Mouse (Mus musculus) lung, embryonic 15.5 days (tissue): ENCODE results near the gene Pitpnm1. TPM values are rescaled to one million over a fixed set of nuclear protein-coding genes. Genes with fewer than 3 reads are reported as not detected.
"Not testable (repeated sequence)": the region's sequence is repeated elsewhere in the genome, so short reads cannot be mapped to it uniquely, and the experiment has no call there.

Experiments used
- ATAC-seq: fragments of 200-750 bp; cut with Nextera tagmentation; 2 replicates; pipeline ENCODE4 v1.8.0; 2017; ENCODE audit warnings: moderate number of reproducible peaks, borderline replicate concordance; ENCODE audit not compliant: low FRiP score, low TSS enrichment; ENCODE audit errors: extremely low read depth
- H3K27ac ChIP-seq: fragments of 300-500 bp; sonication (generic); 2 replicates; pipeline ENCODE4 v1.5.1; 2015; ENCODE audit warnings: moderate library complexity, mild to moderate bottlenecking, inconsistent platforms
- H3K27me3 ChIP-seq: fragments of 300-500 bp; sonication (generic); 2 replicates; pipeline ENCODE4 v1.6.1; 2015; ENCODE audit warnings: inconsistent platforms
- H3K36me3 ChIP-seq: fragments of 300-500 bp; sonication (generic); 2 replicates; pipeline ENCODE4 v1.6.1; 2015; ENCODE audit warnings: inconsistent platforms
- H3K4me1 ChIP-seq: fragments of 300-500 bp; sonication (generic); 2 replicates; pipeline ENCODE4 v1.6.1; 2015; ENCODE audit warnings: inconsistent platforms
- H3K4me2 ChIP-seq: fragments of 300-500 bp; sonication (generic); 2 replicates; pipeline ENCODE4 v1.6.1; 2015; ENCODE audit warnings: inconsistent platforms, mild to moderate bottlenecking, moderate library complexity
- H3K4me3 ChIP-seq: fragments of 300-500 bp; sonication (generic); 2 replicates; pipeline ENCODE4 v1.5.1; 2015; ENCODE audit warnings: mild to moderate bottlenecking, inconsistent platforms
- H3K9ac ChIP-seq: fragments of 300-500 bp; sonication (generic); 2 replicates; pipeline ENCODE4 v1.6.1; 2015; ENCODE audit warnings: inconsistent platforms
- H3K9me3 ChIP-seq: fragments of 300-500 bp; sonication (generic); 2 replicates; pipeline ENCODE4 v1.6.1; 2016; ENCODE audit warnings: inconsistent platforms
- WGBS: fragments of 180-500 bp; shearing (Covaris S2); methylation state at CpG from one replicate; pipeline ENCODE4 v1.1.7; 2015; 5-methylcytosine and 5-hydroxymethylcytosine counted together
- polyA plus RNA-seq: library from polyadenylated mRNA; unstranded; fragments of >200 nt; fragmentation: Nextera tagmentation; extraction: Ambion mirVana; gene quantifications from 2 replicates; pipeline ENCODE4 v1.2.1, GENCODE M21; 2015

Pitpnm1 gene
- polyA plus RNA-seq, 1 experiment from 2014 or later: 13.8 TPM

GRCm38 (mm10) chr19:4135229-4135962, 35.6 kb downstream of the Pitpnm1 start:
- not testable (repeated sequence) for H3K9ac ChIP-seq, H3K4me1 ChIP-seq, H3K9me3 ChIP-seq, H3K27me3 ChIP-seq, H3K4me2 ChIP-seq, ATAC-seq, H3K27ac ChIP-seq, H3K4me3 ChIP-seq
- peaks cover 21% of the 10 kb centered on the region for H3K36me3 ChIP-seq
- 65% methylated on average over 6 of the region's 6 CpGs for WGBS

GRCm38 (mm10) chr19:4135963-4136345, 36.2 kb downstream of the Pitpnm1 start:
- 13% methylated on average over 8 of the region's 8 CpGs for WGBS
- not testable (repeated sequence) for H3K9ac ChIP-seq, H3K27me3 ChIP-seq, H3K4me1 ChIP-seq, H3K9me3 ChIP-seq, H3K4me3 ChIP-seq, H3K4me2 ChIP-seq, H3K27ac ChIP-seq, ATAC-seq
- peaks cover 21% of the 10 kb centered on the region for H3K36me3 ChIP-seq

DNA sequence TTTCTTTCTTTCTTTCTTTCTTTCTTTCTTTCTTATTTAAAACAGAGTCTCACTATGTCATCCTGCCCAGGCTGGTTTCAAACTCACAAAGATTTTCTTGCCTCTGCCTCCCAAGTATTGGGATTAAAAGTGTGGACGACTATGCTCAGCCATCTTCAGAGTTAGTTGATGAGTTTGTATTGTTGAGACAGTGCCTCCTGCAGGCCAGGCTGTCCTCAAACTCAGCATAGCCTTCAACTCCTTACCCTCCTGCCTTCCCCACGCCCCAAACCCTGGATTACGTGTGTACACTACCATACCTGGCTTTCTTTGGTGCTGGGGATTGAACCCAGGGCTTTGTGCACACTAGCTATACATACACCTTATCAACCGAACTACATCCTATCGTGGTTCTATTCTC, 36.7 kb downstream of the Pitpnm1 start:
- Histone ChIP-seq H3K27me3 (no peaks in the 10 kb centered on the region), H3K4me2 (no peak overlapping the region), H3K9me3 (no peaks in the 10 kb centered on the region), H3K4me3 (no peak overlapping the region), H3K9ac (no peak overlapping the region), H3K4me1 (no peaks in the 10 kb centered on the region), H3K27ac (no peak overlapping the region), H3K36me3 (peaks cover 17% of the 10 kb centered on the region)
- 72% methylated on average over 5 of the region's 5 CpGs for WGBS
- ATAC-seq: no peak

DNA sequence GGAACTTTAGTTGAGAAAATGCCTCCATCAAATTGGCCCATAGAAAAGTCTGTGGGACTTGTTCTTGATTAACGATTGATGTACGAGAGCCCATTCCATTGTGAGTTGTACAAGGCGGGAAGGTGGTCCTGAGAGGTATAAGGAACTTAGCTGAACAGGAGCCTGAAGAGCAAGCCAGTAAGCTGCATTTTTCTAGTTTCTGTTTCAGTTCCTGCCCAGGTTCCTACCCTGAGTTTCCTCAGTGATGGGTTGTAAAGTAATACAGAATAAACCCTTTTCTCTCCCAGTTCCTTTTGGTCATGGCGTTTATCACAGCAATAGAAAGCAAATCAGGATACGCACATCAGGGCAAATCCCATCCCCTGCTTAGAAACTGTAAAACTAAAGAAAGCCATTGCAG, 38.1 kb downstream of the Pitpnm1 start:
- H3K9me3 ChIP-seq: no peaks in the 10 kb centered on the region
- ATAC-seq: no peak
- no peak overlapping the region for H3K9ac ChIP-seq
- WGBS: 83% methylated on average over 5 of the region's 5 CpGs
- no peak overlapping the region for H3K4me2 ChIP-seq
- H3K27me3 ChIP-seq: no peaks in the 10 kb centered on the region
- peaks cover 2% of the 10 kb centered on the region; the same call in 1 of the 2 replicates for H3K36me3 ChIP-seq
- no peak overlapping the region for H3K27ac ChIP-seq
- no peaks in the 10 kb centered on the region for H3K4me1 ChIP-seq
- H3K4me3 ChIP-seq: no peak overlapping the region

- H3K4me3 ChIP-seq: no peak within 1 kb of the TSS
- H3K9ac ChIP-seq: no peak within 1 kb of the TSS
- H3K27ac ChIP-seq: no peak within 1 kb of the TSS
- H3K36me3 ChIP-seq: no peaks in the 10 kb centered on the region
- H3K27me3 ChIP-seq: no peaks in the 10 kb centered on the region
- ATAC-seq: no peak
- H3K4me1 ChIP-seq: no peaks in the 10 kb centered on the region
- H3K9me3 ChIP-seq: no peaks in the 10 kb centered on the region
- no peak within 1 kb of the TSS for H3K4me2 ChIP-seq
- 75% methylated on average over 2 of the region's 2 CpGs for WGBS
Observed at GRCm38 (mm10) chr19:4139446-4139845, 39.6 kb downstream of the Pitpnm1 start, which contains the start of gene Gpr152. TSS of gene Gpr152 (plus strand) at chr19:4139787.

DNA sequence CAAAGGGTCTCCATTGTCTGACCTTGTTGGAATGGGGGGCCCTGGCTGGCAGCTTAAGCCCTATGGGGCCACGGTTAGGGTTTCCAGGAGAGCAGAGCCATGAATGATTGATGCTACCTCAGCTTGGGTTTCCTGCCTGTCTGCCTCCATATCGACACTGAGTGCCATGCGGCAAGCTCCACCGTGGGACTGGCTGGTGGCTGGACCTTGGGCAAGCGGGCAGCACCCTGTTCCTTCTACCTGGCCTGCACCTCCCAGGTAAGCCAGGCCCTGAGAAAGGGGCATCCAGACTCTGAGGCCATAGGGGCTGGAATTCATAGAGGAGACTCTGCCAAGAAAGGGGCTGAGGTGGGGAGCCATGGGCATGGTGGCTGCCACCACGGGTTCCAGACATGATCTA, 40.3 kb downstream of the Pitpnm1 start:
- Histone ChIP-seq H3K4me1 (no peaks in the 10 kb centered on the region), H3K9me3 (no peaks in the 10 kb centered on the region), H3K27ac (no peak overlapping the region), H3K36me3 (no peaks in the 10 kb centered on the region), H3K27me3 (no peaks in the 10 kb centered on the region), H3K4me3 (no peak overlapping the region), H3K4me2 (no peak overlapping the region), H3K9ac (no peak overlapping the region)
- ATAC-seq: no peak
- 64% methylated on average over 6 of the region's 6 CpGs for WGBS

DNA sequence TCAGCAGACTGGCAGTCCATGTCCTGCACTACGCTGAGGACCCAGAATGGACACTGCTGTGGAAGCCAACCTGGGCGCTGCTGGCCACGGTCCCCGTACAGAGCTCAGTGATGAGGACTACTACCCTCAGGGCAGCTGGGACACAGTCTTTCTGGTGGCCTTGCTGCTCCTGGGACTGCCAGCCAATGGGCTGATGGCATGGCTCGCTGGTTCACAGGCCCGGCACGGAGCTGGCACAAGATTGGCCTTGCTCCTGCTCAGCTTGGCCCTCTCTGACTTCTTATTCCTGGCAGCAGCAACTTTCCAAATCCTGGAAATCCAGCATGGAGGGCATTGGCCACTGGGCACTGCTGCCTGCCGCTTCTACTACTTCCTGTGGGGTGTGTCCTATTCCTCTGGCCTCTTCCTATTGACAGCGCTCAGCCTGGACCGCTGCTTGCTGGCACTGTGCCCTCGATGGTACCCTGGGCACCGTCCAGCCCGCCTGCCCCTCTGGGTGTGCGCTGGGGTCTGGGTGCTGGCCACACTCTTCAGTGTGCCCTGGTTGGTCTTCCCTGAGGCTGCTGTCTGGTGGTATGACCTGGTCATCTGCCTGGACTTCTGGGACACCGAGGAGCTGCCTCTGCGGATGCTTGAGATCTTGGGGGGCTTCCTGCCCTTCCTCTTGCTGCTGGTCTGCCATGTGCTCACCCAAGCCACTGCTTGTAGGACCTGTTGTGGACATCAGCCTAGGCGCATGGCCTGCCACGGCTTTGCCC, 42.8 kb downstream of the Pitpnm1 start:
- no peaks in the 10 kb centered on the region for H3K36me3 ChIP-seq
- peaks cover under 1% of the 10 kb centered on the region; the same call in 1 of the 2 replicates for H3K4me1 ChIP-seq
- no peak overlapping the region for H3K9ac ChIP-seq
- ATAC-seq: no peak
- no peak overlapping the region for H3K27ac ChIP-seq
- H3K27me3 ChIP-seq: no peaks in the 10 kb centered on the region
- H3K4me3 ChIP-seq: no peak overlapping the region
- WGBS: 88% methylated on average over 18 of the region's 18 CpGs
- no peaks in the 10 kb centered on the region for H3K9me3 ChIP-seq
- H3K4me2 ChIP-seq: no peak overlapping the region

- no peak within 1 kb of the TSS for H3K4me2 ChIP-seq
- no peaks in the 10 kb centered on the region for H3K9me3 ChIP-seq
- H3K27me3 ChIP-seq: no peaks in the 10 kb centered on the region
- 67% methylated on average over 7 of the region's 7 CpGs for WGBS
- no peak for ATAC-seq
- peaks cover 6% of the 10 kb centered on the region for H3K4me1 ChIP-seq
- no peak within 1 kb of the TSS for H3K27ac ChIP-seq
- no peaks in the 10 kb centered on the region for H3K36me3 ChIP-seq
- H3K4me3 ChIP-seq: no peak within 1 kb of the TSS
- no peak within 1 kb of the TSS for H3K9ac ChIP-seq
Observed at GRCm38 (mm10) chr19:4143759-4144268, 44.0 kb downstream of the Pitpnm1 start, which contains the start of gene Cabp4. TSS of gene Cabp4 (minus strand) at chr19:4144033.

DNA sequence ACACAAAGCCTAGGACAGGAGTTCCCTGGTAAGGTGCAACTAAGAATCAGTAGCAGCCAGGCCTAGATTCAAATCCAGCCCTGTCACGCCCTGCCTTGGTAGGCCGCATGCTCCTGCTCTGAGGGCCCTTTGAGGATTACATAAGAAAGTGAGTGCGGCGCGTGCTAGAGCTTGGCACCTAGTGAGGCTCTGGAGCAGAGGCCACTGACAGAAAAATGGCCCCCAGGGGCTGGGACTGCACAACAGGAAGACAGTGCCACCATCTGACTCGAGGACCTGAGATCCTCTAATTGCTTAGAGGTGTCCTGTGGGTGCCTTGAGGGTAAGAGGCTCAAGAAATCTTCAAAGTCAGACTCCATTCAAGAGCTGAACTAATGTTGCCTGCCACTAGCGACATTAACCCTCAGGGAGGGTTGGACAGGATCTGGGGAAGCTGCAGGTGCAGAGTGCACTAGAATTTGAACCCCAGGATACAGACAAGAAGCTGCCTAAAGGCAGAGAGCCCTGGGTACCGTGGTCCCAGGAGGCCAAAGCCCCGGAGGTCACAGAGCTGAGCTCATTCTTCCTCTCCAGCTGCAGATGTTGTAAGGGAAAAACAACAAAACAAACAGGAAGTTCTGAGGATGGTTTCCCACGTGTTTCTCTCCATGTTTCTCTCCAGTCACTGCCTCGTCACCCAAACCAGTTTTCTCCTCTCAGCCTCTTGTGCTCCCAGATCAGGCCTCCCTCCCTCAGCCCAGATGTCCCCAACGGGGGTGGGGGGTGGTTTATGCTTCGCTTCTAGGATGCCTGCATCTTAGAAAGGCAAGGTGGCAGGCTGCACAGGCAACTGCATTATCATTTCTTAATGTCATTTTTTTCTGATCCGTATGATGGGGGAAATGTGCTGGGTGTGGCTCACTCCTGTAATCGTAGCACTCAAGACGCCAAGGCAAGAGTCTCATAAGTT, 45.0 kb downstream of the Pitpnm1 start:
- no peaks in the 10 kb centered on the region for H3K9me3 ChIP-seq
- no peak overlapping the region for H3K4me2 ChIP-seq
- H3K36me3 ChIP-seq: no peaks in the 10 kb centered on the region
- WGBS: 69% methylated on average over 16 of the region's 16 CpGs
- no peak overlapping the region for H3K4me3 ChIP-seq
- H3K27ac ChIP-seq: no peak overlapping the region
- no peaks in the 10 kb centered on the region for H3K27me3 ChIP-seq
- H3K9ac ChIP-seq: no peak overlapping the region
- peaks cover 16% of the 10 kb centered on the region for H3K4me1 ChIP-seq
- no peak for ATAC-seq

- peaks cover 16% of the 10 kb centered on the region for H3K4me1 ChIP-seq
- peaks cover 1% of the 10 kb centered on the region; the same call in 1 of the 2 replicates for H3K36me3 ChIP-seq
- no peak overlapping the region for H3K4me3 ChIP-seq
- H3K9me3 ChIP-seq: no peaks in the 10 kb centered on the region
- H3K27me3 ChIP-seq: no peaks in the 10 kb centered on the region
- H3K27ac ChIP-seq: no peak overlapping the region
- no peak overlapping the region for H3K4me2 ChIP-seq
- no peak for ATAC-seq
- WGBS: 87% methylated on average over 5 of the region's 5 CpGs
- H3K9ac ChIP-seq: no peak overlapping the region
Observed at GRCm38 (mm10) chr19:4145936-4146335, 46.1 kb downstream of the Pitpnm1 start.

DNA sequence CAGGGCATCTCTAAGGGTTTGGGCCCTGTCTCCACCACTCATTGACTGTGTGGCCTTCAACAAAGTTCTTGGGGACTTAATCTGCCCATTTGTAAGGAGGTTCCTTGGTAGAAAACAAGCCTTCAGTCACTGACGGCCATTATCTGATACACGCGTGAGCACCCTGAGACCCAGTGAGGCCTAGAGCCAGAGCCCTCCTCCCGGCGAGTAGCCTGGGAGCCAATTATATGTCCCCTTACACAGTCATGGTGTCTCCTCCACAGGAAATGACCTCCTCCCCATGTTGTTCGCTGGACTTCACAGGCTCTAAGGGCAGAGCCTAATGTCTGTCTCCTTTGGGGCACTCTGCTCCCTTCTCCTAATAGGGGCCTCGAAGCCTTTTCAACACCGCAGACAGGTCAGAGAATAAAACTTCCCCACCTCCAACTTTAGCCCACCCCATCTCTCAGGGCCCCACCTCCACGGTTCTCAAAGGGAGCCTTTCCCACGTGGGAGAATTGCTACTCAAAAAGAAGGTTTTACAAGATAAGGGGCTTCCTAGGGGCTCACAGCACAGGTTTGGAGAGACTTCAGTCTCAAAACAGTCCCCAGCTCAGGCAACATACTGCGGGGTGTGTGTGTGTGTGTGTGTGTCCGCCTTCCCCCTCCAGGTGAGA, 46.7 kb downstream of the Pitpnm1 start:
- no peak for ATAC-seq
- Histone ChIP-seq H3K27ac (no peak overlapping the region), H3K27me3 (no peaks in the 10 kb centered on the region), H3K4me3 (no peak overlapping the region), H3K36me3 (peaks cover 6% of the 10 kb centered on the region; the same call in 1 of the 2 replicates), H3K4me2 (no peak overlapping the region), H3K4me1 (peaks cover 16% of the 10 kb centered on the region), H3K9me3 (no peaks in the 10 kb centered on the region), H3K9ac (no peak overlapping the region)
- 64% methylated on average over 12 of the region's 12 CpGs for WGBS
